In genomic region chr3:37139192-37139591, GRCm38 (mm10) we compare ENCODE assay signal across 25 mouse cellular contexts. TPM values are rescaled to one million over a fixed set of nuclear protein-coding genes. Genes with fewer than 3 reads are reported as not detected.
A peak's percentile ranks its signal among the peaks of the same experiment; 100 is the strongest.
DNase-seq lines count a peak whose midpoint lies in the region; ATAC-seq and TF ChIP-seq lines count a peak whose summit lies in the region.
"Had no signal": no experiment of that assay in that cellular context is flagged by ENCODE, and none has a peak within 500 bp of the region (broad histone marks: within the 10 kb centered on the region; RNA-seq: fewer than 3 reads in every experiment).

No protein-coding gene starts in this region.

- intact Hi-C loops in heart, adult 2 months (cut with DNase I), result no loop called here
- intact Hi-C loops in left cerebral cortex, adult 2 months (cut with DNase I), result no loop called here

- WGBS in heart, adult 2 months, result 81% methylated on average over 3 of the region's 3 CpGs

- H3K27ac ChIP-seq in heart, adult 2 months, result no peak overlapping the region
- H3K27ac ChIP-seq in left cerebral cortex, adult 2 months, result no peak overlapping the region
- H3K27ac ChIP-seq: forebrain, embryonic 10.5 days; forebrain, embryonic 13.5 days; gastrocnemius, adult 2 months; hindbrain, embryonic 12.5 days; hindbrain, embryonic 15.5 days had no signal

- TF ChIP-seq POLR2A in heart, adult 2 months (IDR thresholded peaks at IDR 0.05; ENCODE audit: insufficient read depth, low read depth, low read length), result no peak

- no peak for TF ChIP-seq CTCF in heart, adult 2 months (IDR thresholded peaks at IDR 0.05)
- no peak for TF ChIP-seq CTCF in left cerebral cortex, adult 2 months (IDR thresholded peaks at IDR 0.05)

- ATAC-seq in granulocyte monocyte progenitor cell, adult 5-6 weeks (replicated peaks; ENCODE audit: poor library complexity, severe bottlenecking), result peak; percentile 75
- peak; percentile 39; the same call in 1 of the 2 replicates for ATAC-seq in megakaryocyte progenitor cell, adult 5-6 weeks (replicated peaks; ENCODE audit: poor library complexity)
- ATAC-seq: activated CD4-positive, CD25-positive, alpha-beta regulatory T cell, adult 4 months; forebrain, embryonic 13.5 days; forebrain, postnatal 0 days had no signal

- TF ChIP-seq EP300 in heart, adult 2 months (IDR thresholded peaks at IDR 0.05; ENCODE audit: insufficient read depth, low read depth, low read length), result no peak

- DNase-seq in heart, adult 11 months, result peak; percentile 70
- no peak for DNase-seq in heart, adult 2 months
- no peak for DNase-seq in left cerebral cortex, adult 2 months (ENCODE audit: extremely low spot score in 1 of 2, low spot score in 2 of 2)
- no peak for DNase-seq in spleen, adult 12 weeks (ENCODE audit: low spot score)
- DNase-seq: adrenal gland, postnatal 10 days; adrenal gland, postnatal 36 days; cerebellum, adult 11-12 months; cerebellum, adult 8-10 months; cerebellum, postnatal 10 days; cerebellum, postnatal 36 days; forebrain, postnatal 0 days; gastrocnemius, adult 2 months; gastrocnemius, postnatal 14 days had no signal

- H3K9ac ChIP-seq in heart, adult 2 months (ENCODE audit: low read depth, low read length), result no peak overlapping the region
- H3K9ac ChIP-seq: forebrain, embryonic 13.5 days; forebrain, postnatal 0 days; hindbrain, embryonic 12.5 days; hindbrain, embryonic 15.5 days had no signal

- no peak overlapping the region for H3K4me3 ChIP-seq in heart, adult 2 months
- no peak overlapping the region for H3K4me3 ChIP-seq in left cerebral cortex, adult 2 months
- H3K4me3 ChIP-seq: forebrain, embryonic 10.5 days; forebrain, embryonic 13.5 days; gastrocnemius, adult 2 months; hindbrain, embryonic 12.5 days; hindbrain, embryonic 15.5 days had no signal

- no peaks in the 10 kb centered on the region for H3K36me3 ChIP-seq in heart, adult 2 months (ENCODE audit: control insufficient read depth, insufficient read depth, low read length)
- H3K36me3 ChIP-seq: forebrain, embryonic 10.5 days; hindbrain, embryonic 12.5 days; hindbrain, embryonic 15.5 days had no signal

- H3K79me2 ChIP-seq in heart, adult 2 months (replicated peaks; ENCODE audit: control insufficient read depth, insufficient read depth, low read length), result no peaks in the 10 kb centered on the region

- H3K27me3 ChIP-seq in heart, adult 2 months (ENCODE audit: control insufficient read depth, insufficient read depth, low read length), result no peaks in the 10 kb centered on the region
- H3K27me3 ChIP-seq: forebrain, embryonic 13.5 days; hindbrain, embryonic 12.5 days; hindbrain, embryonic 15.5 days had no signal

- H3K4me1 ChIP-seq in heart, adult 2 months (ENCODE audit: control insufficient read depth, insufficient read depth, low read length), result no peaks in the 10 kb centered on the region
- H3K4me1 ChIP-seq: forebrain, embryonic 10.5 days; forebrain, embryonic 13.5 days; hindbrain, embryonic 12.5 days; hindbrain, embryonic 15.5 days had no signal

RNA-seq across cellular contexts. Expression of gene Il2, which starts 13.4 kb away (rescaled TPM):
- total RNA-seq in heart, adult 2 months (2021), result not detected
- not detected in 2 replicates for polyA plus RNA-seq in heart, adult 2 months (2012; rRNA removed)
- total RNA-seq in granulocyte monocyte progenitor cell, adult 5-6 weeks (2014; fragmentation: Nextera tagmentation), result 1.5 TPM in 1 of 2 replicates, not detected in the other
- not detected in 2 replicates for total RNA-seq in granulocyte monocyte progenitor cell, adult 5-6 weeks (2017)
- total RNA-seq in megakaryocyte progenitor cell, adult 5-6 weeks (2015), result 0.17 and 0.81 TPM in 2 replicates
- 0.12 TPM in 1 of 2 replicates, not detected in the other for total RNA-seq in megakaryocyte progenitor cell, adult 5-6 weeks (2017)
- total RNA-seq in left cerebral cortex, adult 2 months (2021), result not detected
- total RNA-seq: adrenal gland, postnatal 10 days; adrenal gland, postnatal 36 days; ES-E14; forebrain, postnatal 0 days; gastrocnemius, adult 2 months; gastrocnemius, postnatal 14 days; gastrocnemius, postnatal 4 days; heart, adult 8-10 months; heart, postnatal 25 days; hematopoietic stem cell, adult 5-6 weeks had no signal
